Mouse (Mus musculus): ENCODE results near the gene Rap1gap.

The Rap1gap gene

GRCm38 (mm10) chr4:137661547-137661946, 3.0 kb upstream of the Rap1gap start:
- no peak for DNase-seq (ENCODE audit: low spot score in 2 of 2)

GRCm38 (mm10) chr4:137663491-137663890, 1.0 kb upstream of the Rap1gap start:
- no peak for DNase-seq (ENCODE audit: low spot score in 2 of 2)

DNA sequence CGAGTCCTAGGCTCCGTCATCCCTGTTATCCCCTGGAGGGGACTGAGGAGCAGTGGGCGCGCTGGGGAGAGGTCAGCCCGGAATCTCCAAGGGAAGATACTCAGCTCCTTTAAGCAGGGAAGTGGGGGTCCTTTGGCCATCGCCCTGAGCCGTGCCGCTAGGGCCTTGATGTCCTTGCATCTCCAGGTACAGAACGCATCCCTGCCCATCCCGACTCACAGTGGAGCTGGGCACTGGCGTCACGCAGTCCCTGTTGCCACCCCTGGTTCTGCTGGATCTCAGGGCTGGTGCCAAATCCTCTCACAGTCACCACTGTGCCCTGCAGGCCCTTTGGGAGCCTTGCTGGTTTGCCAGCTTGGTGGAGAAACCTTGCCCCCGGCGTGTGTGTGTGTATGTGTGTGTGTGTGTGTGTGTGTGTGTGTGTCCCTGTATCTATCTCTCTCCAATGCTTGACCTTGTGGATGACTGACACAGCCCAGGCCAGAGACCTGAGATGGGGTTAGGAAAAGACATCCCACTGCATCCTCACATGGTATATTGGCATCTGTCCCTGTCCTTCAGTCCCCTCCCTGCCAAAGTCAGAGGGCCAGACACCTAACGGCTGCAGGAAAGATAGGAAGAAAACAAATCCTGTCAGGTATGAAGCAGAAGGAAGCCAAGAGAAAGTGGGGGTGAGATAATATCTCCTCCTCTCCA, 602 bp downstream of the Rap1gap start:
- peak in 1 of 2 experiments; percentile 48 for DNase-seq (ENCODE audit: low spot score in 2 of 2)

DNA sequence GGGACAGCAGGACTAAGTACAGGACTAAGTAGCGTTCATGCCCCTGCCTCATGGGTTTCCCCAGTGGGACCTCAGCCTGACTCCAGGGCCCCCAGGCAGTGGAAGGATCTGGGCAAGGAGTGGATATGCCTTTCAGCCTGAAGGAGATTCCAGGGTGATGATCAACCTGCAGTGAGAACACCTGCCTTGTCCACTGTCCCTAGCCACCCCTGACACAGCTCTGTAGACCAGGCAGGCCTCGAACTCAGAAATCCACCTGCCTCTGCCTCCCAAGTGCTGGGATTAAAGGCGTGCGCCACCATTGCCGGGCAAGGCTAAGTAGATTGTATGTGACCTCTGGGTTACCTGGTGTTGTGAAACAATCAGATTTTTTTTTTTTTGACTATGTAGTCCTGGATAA, 1.3 kb downstream of the Rap1gap start:
- DNase-seq (ENCODE audit: low spot score in 2 of 2), result no peak

DNA sequence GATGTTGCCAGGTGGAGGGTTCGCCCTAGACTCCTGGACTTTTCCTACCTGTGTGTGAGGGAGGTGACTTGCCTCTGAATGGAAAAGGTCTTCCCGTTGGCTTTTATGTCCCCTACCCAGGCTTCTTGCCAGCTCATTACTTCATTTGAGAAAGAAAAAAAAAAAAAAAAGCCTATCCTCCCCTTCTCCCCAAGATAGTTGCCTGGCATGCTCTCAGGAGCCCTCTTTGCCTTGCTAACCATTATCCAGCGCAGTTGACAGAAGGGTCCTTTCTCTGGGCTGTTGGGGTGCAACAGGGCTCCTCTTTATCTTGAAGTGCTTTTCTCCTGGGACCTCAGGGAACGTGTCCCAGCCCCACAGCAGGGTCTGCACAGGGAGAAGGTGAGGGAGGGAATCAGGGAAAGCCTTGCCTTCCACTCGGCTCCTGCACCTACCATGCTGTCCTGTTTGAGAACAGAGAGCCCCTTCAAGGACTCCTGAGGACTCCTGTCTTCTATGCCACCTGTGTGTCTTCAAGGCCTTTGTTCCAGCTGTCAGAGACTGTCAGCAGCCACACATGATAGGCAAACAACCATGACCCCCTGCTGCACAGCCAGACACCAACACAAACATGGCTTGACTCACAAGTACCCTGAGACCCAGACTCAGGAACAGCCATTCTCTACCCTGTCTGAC, 1.9 kb downstream of the Rap1gap start:
- DNase-seq (ENCODE audit: low spot score in 2 of 2), result no peak

DNA sequence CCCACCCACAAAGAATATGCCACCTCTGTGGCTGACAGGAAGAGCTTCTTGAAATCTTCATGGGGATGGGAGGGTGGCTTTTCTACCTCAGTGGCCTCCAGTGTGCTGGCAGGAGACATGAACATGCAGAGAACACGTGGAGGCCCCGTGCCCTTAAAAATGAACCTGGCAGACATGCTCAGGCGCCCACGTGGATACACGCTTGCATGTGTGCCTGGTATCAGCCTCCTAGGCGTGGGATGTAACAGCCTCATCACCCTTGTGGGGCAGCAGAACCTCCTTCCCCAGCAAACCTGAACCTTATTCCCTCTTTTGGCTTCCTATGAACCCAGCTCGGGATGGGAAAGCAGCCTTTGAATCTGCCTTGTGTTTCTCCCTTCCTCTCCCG, 2.4 kb downstream of the Rap1gap start:
- no peak for DNase-seq (ENCODE audit: low spot score in 2 of 2)

DNA sequence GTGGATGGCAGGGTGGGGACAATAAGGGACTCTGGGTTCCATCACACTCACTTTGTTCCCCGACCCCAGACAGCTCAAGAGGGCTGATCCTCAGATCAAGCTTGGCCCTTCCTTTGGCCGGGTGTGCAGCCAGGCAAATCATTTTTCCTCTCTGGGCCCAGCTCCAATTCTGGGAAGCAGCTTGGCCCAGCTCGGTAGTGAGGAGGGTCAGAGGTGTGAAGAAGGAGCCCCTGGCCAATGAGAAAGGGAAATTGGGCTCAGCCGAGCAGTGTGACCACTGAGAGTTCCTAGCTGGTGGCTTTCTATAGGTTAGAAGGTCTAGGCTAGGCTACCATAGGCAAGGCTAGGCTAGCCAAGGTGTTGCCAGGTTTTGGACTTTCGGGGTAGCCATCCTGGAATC, 3.2 kb downstream of the Rap1gap start:
- no peak for DNase-seq (ENCODE audit: low spot score in 2 of 2)

GRCm38 (mm10) chr4:137671711-137672500, 7.4 kb downstream of the Rap1gap start:
- DNase-seq (ENCODE audit: low spot score in 2 of 2), result no peak

DNA sequence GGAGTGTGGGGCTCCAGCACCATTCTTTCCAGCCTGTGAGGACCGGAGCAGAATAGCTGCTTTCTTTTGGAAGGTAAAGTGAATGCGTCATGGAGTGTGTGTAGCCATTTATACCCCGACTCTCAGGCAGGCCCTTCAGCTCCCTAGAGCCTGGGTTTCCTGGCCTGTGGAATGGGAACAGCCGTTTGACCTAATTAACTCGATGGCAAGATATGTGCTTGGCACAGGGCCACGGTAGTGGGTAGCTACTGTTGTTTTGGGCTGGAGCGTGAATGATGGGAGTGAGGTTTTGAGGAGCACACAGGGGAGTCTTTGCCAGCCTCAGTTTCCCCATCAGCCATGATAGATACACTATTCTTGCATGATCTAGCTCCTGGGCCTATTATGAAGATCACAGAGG, 11.0 kb downstream of the Rap1gap start:
- DNase-seq (ENCODE audit: low spot score in 2 of 2), result no peak

DNA sequence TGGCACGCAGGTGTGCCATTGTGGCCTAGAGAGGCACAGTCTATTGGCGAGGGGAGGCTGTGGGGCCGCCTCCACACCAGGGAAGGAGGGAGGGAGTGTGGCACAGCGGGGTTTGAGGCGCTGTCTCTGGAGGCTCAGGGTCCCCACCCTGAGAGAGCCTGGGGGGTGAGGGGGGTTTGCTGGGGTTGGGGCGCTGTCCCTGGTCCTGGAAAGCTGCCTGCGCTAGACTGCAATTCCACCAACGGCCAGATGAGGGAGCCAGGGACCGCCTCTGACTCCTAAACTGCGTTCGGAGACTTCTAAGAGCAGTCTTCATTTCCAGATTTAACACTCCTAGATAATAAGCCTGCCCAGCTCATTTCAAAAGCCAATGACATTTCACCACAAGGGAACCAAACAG, 11.5 kb downstream of the Rap1gap start:
- DNase-seq (ENCODE audit: low spot score in 2 of 2), result peak in 1 of 2 experiments; percentile 70

DNA sequence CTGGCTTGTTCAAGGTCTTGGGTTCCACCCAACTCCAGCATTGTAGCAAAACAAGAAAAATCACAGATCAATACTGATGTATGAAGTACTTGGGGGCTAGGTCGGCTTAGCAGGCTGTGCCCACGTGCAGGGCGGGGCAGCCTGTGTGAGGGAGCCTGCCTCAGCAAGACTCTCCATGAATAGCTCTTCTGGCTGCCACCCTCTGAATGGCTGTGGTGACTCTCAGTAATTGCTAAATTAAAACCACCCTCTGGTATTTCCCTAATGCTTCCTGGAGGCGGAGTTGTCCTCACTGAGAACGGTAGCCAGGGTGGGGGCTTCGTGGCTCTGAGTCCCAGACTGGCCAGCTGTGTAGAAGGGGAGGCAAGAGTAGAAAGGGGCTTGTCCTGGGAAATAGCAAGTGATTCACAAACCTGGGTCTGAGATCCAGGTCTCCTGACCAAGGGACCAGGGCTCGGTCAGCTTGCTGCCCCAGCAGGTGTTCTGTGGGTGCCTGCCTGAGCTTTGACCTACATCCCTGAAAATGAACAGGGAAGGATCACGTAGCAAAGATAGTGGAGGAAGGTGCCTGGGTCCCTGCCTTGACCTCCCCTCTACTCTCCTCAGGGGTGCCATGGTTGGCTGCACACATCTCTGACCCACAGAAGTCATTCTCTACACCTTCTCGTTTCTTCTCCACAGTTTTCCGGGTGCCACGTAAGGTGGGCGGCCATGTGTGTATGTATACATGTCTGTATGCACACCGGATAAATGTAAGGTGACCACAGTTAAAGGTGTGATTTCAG, 12.4 kb downstream of the Rap1gap start:
- no peak for DNase-seq (ENCODE audit: low spot score in 2 of 2)

DNA sequence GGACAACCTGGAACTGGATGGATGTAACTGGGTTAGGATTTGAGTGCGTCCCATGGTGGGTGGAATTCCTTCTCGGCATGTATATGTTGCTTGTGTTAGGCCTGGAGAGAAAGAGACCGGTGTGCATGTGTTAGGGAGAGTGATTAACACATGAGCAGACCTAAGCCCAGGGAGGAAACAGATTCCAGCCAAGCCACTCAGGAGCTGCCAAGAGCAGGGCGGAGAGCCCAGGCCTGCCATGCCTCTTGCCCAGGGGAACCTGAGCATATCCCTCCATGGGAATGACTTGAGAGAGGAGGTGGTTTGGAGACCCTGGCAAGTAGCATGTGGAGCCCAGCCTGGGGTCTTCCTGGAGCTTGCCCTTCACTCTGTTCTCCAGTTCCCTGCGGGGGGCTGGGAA, 13.4 kb downstream of the Rap1gap start:
- no peak for DNase-seq (ENCODE audit: low spot score in 2 of 2)

DNA sequence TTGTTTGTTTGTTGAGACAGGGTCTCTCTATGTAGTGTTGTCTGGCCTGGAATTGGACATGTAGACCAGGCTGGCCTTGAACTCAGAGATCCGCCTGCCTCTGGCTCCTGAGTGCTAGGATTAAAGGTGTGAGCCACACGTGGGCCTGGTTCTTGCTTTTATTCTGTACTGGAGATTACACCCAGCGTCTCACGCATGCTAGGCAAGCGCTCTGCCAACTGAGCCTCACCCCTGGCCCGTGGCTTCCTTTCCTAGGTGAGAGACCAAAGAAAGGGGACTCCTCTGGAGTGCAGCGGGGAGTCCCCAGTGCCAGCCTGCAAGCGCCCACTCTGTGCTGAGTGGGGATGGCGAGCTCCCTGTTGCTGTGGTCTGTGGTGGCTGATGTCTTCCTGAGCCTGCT, 14.0 kb downstream of the Rap1gap start:
- no peak for DNase-seq (ENCODE audit: low spot score in 2 of 2)

GRCm38 (mm10) chr4:137679979-137680550, 15.5 kb downstream of the Rap1gap start:
- no peak for DNase-seq (ENCODE audit: low spot score in 2 of 2)

DNA sequence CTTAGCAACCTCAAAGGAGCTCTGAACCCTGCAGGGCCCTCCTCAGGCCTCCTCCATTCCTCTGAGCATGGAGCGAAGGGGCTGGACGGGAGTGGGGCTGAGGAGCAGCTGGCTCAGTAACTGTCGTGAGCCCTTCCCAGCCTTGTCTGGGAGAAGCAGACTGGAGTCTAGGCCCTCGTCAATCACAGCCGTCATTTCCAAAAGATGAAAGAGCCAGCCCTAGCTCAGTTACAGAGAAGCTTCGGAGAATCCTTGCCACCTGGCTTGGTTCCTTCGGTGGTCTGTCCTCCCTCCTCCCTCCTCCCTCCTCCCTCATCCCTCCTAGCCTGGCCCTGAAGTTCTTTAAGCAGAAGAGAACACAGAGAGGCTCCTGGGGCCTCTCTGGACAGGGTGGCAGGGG, 16.2 kb downstream of the Rap1gap start:
- DNase-seq (ENCODE audit: low spot score in 2 of 2), result no peak

DNA sequence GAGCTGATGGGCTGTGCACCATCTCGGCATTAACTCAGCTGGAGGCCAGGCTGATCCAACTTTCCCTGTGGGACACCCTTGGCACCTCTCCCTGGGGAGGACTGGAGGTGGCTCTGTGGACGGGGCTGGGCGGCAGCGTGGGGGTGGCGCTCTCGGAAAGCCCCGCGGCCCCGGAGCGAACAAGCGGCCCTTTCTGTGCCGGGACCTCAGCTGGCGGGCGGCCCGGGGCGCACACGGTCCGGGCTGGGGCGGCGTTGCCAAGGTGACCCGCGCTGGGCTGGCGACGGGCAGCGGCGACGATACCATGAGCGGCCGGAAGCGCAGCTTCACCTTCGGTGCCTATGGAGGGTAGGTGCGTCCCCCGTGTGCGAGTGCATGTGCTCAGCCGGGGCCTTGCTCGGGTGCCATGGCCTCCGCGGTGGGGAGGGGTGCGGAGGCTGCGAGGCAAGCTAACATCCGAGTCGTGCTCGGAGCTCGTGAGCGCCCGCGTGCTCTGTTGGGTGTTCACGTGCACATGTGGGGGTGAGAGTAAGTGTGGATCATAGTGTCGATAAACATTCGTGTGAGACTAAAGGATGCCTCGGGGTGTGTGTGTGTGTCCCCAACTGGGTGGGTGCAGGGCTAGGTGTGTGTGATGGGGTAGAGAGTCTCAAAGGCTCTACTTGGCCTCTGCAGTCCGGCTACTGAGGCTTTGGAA, 17.0 kb downstream of the Rap1gap start:
- no peak for DNase-seq (ENCODE audit: low spot score in 2 of 2)

- DNase-seq (ENCODE audit: low spot score in 2 of 2), result no peak
These were observed 18.5 kb downstream of the Rap1gap start for GRCm38 (mm10) chr4:137682961-137683453.

GRCm38 (mm10) chr4:137684830-137685343, 20.4 kb downstream of the Rap1gap start:
- no peak for DNase-seq (ENCODE audit: low spot score in 2 of 2)

- no peak for DNase-seq (ENCODE audit: low spot score in 2 of 2)
These were observed 21.8 kb downstream of the Rap1gap start for GRCm38 (mm10) chr4:137686303-137686702.

DNA sequence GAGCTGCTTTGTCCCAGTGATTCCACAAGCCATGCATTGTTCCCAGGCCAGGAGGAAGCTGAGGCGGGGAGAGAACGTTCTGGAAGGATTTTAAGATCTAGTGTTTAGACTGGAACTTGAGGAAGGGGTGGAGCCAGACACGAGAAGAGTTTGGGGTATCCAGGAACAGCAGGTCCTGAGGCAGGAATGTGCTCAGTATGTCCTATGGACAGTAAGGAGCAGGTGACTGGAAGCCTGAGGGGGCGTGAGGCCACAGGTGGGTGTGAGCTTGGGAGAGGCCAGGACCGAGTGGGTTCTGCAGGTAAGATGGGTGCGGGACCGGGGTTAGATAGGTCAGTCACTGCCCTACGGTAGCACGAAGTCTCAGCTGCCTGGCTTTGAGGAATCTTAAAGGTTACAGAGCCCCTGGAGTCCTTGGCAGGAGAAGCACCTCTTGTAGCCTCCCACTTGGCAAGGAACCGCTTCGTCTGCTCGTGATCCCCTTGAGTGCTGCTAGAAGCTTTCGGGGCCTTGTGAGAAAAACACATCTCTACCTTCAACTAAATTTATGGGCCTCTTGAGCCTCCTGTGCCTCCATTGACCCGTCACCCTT, 22.8 kb downstream of the Rap1gap start:
- no peak for DNase-seq (ENCODE audit: low spot score in 2 of 2)

Data from urinary bladder, adult 18-20 months (tissue).